Mouse (Mus musculus): ENCODE data around the gene Tsc2. TPM values are rescaled to one million over a fixed set of nuclear protein-coding genes. Genes with fewer than 3 reads are reported as not detected.
"Not testable (repeated sequence)": the region's sequence is repeated elsewhere in the genome, so short reads cannot be mapped to it uniquely, and the experiment has no call there.

Gene Tsc2
- 100 to 1,000 TPM; 130 to 143 TPM for total RNA-seq (2021)

- DNase-seq (ENCODE audit: extremely low spot score in 1 of 2, low spot score in 2 of 2): peak; percentile 81 to 90
- intact Hi-C loops (cut with DNase I): no loop called here
Observed at GRCm38 (mm10) chr17:24632167-24632812, at the start of gene Tsc2, which contains the start of gene Nthl1. Gene Tsc2 (minus strand): TSS chr17:24632630. Gene Nthl1 (plus strand): TSS chr17:24632680.

GRCm38 (mm10) chr17:24677500-24678080 lies 45.2 kb upstream of the Tsc2 start:
- intact Hi-C loops (cut with DNase I): no loop called here
- DNase-seq (ENCODE audit: extremely low spot score in 1 of 2, low spot score in 2 of 2): no peak

- intact Hi-C loops (cut with DNase I): no loop called here
- DNase-seq (ENCODE audit: extremely low spot score in 1 of 2, low spot score in 2 of 2): no peak
Observed at GRCm38 (mm10) chr17:24676877-24677276, 44.4 kb upstream of the Tsc2 start.

DNA sequence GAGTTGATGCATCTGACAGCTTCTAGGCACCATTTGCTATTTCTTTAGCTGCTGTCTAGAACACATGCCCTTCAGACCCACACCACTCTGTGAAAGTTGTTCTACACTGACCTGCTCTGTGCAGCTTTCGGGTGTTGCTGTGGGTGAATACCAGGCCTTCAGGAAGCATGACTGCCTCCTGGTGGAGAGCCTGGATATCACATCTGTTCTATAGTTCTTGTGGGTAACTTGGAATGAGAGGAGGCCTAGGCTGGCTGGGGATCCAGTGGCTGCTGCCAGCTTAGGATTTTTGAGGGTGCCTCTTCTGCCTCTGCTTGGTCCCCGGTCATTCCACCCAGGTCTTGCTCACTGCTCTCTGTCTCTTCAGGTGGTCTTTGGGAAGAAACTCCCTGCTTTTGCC lies 43.8 kb upstream of the Tsc2 start:
- intact Hi-C loops (cut with DNase I): no loop called here
- peak in 1 of 2 experiments; percentile 79 for DNase-seq (ENCODE audit: extremely low spot score in 1 of 2, low spot score in 2 of 2)

GRCm38 (mm10) chr17:24674277-24674676 lies 41.8 kb upstream of the Tsc2 start:
- DNase-seq (ENCODE audit: extremely low spot score in 1 of 2, low spot score in 2 of 2): no peak
- intact Hi-C loops (cut with DNase I): no loop called here

DNA sequence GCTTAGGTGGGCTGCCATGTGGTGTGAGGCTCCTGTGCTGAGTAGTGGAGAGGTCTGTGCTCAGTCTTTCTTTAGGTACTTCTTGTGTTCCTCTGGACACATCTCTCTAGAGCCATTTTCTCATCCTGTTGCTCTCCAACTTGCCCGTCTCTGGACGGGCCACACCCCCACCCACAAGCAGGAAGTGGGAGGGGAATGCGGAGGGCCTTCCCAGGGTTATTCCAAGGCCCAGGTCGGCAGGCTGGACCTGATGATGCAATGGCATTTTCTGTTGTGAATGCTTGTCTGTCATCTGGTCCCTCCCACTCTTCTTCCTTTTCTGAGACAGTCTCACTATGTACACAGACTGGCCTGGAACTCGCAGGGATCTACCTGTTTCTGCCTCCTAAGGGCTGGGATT lies 39.7 kb upstream of the Tsc2 start:
- intact Hi-C loops (cut with DNase I): no loop called here
- DNase-seq (ENCODE audit: extremely low spot score in 1 of 2, low spot score in 2 of 2): peak in 1 of 2 experiments; percentile 73

- no peak for DNase-seq (ENCODE audit: extremely low spot score in 1 of 2, low spot score in 2 of 2)
- intact Hi-C loops (cut with DNase I): no loop called here
Observed at GRCm38 (mm10) chr17:24671346-24671745, 38.9 kb upstream of the Tsc2 start.

DNA sequence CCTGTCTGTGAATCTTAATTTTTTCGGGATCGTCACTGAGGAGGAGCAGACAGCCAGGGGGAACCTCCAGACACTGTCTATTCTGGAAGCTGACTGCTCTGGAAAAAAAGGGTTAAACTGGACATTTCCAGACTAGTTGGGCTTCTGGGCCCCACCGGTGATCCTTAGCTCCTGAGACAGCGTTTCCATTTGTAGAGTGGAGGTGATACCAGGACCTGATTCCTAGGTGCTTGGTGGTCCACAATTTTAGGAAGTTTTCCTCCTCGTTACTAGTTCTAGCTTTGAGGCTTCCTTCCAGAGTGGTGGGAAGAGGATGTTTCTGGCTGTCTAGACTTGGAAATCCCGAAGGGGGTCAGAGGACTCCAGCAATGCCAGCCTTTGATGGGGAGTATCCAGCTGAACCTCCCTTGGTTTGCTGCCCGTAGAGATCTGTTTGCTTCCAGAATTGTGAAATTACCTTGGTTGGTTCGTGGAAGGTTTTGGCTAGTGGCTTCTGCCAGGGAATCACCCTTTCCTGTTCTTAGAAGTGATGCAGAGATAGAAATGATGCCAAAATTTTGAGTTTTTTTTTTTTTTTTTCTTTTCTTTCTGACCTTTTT lies 37.9 kb upstream of the Tsc2 start:
- intact Hi-C loops (cut with DNase I): no loop called here
- DNase-seq (ENCODE audit: extremely low spot score in 1 of 2, low spot score in 2 of 2): no peak

DNA sequence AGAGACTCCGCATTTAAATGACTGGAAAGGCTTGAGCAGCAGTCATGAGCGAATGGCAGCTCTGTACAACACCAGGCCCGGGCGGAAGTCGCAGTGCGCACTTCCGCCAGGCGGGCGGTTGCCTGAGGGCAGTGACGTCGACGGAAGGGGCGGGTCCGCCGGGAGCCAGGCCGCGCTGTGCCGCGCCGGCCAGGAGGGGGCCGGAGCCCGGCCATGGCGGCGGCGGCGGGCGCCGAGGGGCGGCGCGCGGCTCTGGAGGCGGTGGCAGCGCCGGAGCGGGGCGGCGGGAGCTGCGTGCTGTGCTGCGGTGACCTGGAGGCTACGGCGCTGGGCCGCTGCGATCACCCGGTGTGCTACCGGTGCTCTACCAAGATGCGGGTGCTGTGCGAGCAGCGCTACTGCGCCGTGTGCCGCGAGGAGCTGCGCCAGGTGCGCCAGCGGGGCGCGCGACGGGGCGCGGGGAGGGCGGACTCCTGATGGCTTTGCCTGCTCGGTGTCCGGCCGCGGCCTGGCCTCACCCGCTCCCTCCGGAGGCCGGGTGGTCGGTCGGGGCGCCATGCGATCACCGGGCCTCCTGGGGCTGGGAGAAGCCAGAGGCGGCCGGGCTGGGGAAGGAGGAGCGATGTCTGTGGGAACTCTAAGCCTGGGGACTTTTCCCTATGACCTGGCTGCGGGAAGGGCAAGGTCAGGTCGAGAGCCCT lies 37.3 kb upstream of the Tsc2 start, which contains the start of gene Zfp598:
Gene Zfp598, plus strand, starts transcription at position 143 of the 701 bp plus-strand sequence.
- intact Hi-C loops (cut with DNase I): no loop called here
- peak; percentile 91 to 97 for DNase-seq (ENCODE audit: extremely low spot score in 1 of 2, low spot score in 2 of 2)

DNA sequence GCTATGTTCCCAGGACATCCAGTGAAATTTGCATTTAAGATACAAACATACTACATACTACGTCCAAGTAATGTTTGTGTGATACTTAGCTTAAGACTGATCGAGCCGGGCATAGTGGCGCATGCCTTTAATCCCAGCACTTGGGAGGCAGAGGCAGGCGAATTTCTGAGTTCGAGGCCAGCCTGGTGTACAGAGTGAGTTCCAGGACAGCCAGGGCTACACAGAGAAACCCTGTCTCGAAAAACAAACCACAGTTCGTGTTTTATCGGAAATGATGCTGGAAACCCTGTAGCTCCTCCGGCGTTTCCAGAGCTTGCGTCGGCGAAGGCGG lies 36.7 kb upstream of the Tsc2 start:
- DNase-seq (ENCODE audit: extremely low spot score in 1 of 2, low spot score in 2 of 2); intact Hi-C loops (cut with DNase I): not testable (repeated sequence)

DNA sequence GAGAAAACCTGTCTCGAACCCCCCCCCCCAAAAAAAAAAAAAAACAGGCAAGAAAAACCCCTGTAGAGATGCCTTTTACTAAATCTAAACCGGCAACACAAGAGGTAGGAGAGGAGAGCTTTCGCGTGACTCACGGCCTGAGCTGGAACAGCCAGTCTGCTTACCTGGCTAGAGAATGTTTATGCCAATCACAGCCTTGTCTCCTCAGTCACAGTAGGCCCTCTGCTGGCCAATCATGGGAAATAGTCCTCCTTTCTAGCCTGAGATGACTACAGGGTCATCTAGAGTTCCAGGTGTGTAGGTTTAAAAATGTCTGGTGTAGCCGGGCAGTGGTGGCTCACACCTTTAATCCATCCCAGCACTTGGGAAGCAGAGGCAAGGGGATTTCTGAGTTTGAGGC lies 35.0 kb upstream of the Tsc2 start:
- peak in 1 of 2 experiments; percentile 60 for DNase-seq (ENCODE audit: extremely low spot score in 1 of 2, low spot score in 2 of 2)
- intact Hi-C loops (cut with DNase I): no loop called here

DNA sequence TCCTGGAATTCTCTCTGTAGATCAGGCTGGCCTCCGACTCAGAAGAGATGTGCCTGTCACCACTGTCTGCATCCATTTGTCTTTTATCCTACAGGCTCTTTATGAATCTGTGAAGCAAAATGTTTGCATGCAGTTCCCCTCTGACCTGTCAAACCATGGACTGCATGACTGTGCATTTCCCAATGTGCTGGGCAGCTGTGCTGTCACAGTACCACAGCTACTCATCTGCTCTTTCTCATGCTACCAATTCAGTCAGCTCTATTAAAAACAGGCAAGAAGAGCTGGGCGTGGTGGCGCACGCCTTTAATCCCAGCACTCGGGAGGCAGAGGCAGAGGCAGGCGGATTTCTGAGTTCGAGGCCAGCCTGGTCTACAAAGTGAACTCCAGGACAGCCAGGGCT lies 34.6 kb upstream of the Tsc2 start:
- DNase-seq (ENCODE audit: extremely low spot score in 1 of 2, low spot score in 2 of 2); intact Hi-C loops (cut with DNase I): not testable (repeated sequence)

- intact Hi-C loops (cut with DNase I): no loop called here
Observed at GRCm38 (mm10) chr17:24658017-24658758, 25.8 kb upstream of the Tsc2 start, which contains the start of gene Npw. Gene Npw (minus strand): TSS chr17:24658457.

DNA sequence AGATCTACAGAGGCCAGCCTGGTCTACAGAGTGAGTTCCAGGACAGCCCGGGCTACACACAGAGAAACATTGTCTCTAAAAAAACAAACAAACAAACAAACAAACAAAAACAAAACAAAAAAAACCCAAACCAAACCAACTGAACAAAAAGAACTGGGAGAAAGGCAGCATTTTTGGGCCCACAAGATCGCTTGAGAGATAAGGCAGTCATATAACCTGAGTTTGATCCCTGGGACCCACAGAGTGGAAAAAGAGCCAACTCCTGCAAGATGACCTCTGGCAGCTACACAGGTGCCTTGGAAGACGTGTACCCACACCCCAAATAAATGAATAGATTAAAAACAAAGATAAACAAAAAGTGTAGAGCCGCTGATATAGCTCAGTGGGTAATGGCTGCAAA lies 22.5 kb upstream of the Tsc2 start:
- DNase-seq (ENCODE audit: extremely low spot score in 1 of 2, low spot score in 2 of 2): no peak
- intact Hi-C loops (cut with DNase I): no loop called here

More at GRCm38 (mm10) chr17:24658017-24658758, 25.8 kb upstream of the Tsc2 start, which contains the start of gene Npw:
- DNase-seq (ENCODE audit: extremely low spot score in 1 of 2, low spot score in 2 of 2): no peak

GRCm38 (mm10) chr17:24653967-24654710 lies 21.7 kb upstream of the Tsc2 start:
- peak in 1 of 2 experiments; percentile 86 for DNase-seq (ENCODE audit: extremely low spot score in 1 of 2, low spot score in 2 of 2)
- intact Hi-C loops (cut with DNase I): no loop called here

DNA sequence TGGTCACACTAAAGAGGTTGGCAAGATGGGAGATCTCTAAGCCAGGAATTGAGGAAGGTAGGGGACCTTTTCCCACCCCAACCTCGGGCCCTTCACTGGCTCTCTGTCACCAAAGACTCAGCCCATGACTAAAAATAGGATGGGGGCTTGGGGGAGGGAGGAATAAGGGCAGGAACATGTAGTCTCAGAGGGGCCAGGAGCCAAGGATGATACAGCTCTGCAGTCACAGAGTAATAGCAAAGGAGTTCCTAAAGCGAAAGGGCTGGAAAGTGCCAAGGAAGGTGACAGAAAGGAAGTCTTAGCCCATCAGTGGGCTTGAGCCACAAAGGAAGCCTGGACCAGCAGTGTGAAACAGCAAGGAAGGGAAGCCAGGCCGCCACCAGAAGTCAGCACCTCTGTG lies 19.4 kb upstream of the Tsc2 start:
- intact Hi-C loops (cut with DNase I): no loop called here
- no peak for DNase-seq (ENCODE audit: extremely low spot score in 1 of 2, low spot score in 2 of 2)

DNA sequence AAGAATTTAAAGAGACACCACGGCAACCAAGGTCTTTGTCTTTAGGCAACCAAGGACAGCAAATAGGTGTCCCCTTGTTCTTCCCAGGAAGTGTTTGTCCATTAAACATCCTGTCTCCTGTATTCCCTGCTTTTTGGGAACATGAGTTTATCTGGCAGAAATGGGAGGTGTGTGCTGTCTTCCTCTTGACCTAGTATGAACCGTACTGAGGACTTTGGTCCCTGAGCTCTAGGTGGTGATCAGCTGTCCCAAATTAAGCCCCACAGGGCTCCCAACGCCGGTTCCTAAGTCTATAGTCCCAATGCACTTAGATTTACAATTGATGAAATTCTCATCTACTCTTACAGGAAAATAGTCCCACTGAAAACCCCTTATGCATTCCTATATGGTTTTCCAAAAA lies 18.3 kb upstream of the Tsc2 start:
- intact Hi-C loops (cut with DNase I): no loop called here
- no peak for DNase-seq (ENCODE audit: extremely low spot score in 1 of 2, low spot score in 2 of 2)

GRCm38 (mm10) chr17:24650070-24650616 lies 17.7 kb upstream of the Tsc2 start, which contains the start of gene Slc9a3r2:
Gene Slc9a3r2 (minus strand): TSS chr17:24650327.
- DNase-seq (ENCODE audit: extremely low spot score in 1 of 2, low spot score in 2 of 2): peak in 1 of 2 experiments; percentile 82
- intact Hi-C loops (cut with DNase I): no loop called here
